Mouse (Mus musculus) layer of hippocampus, adult 6 months (tissue): Measurements from ENCODE around the gene Tmem170b. TPM values are rescaled to one million over a fixed set of nuclear protein-coding genes. Genes with fewer than 3 reads are reported as not detected.

Source experiments
- long read RNA-seq, 2 experiments: library from polyadenylated mRNA; unstranded; transcript quantifications; one replicate each; pipeline ENCODE4 v2.0.0; 2019 to 2020
- polyA plus RNA-seq: library from polyadenylated mRNA; unstranded; fragments of <200 nt; fragmentation: Nextera tagmentation; gene quantifications from 2 replicates; pipeline ENCODE4 v1.2.3, GENCODE M21; 2021

Gene Tmem170b
- 37.3 and 78.3 TPM in 2 replicates for polyA plus RNA-seq
- long read RNA-seq, experiment 1, partial matches to known transcripts, result 0 of 18 reads
- long read RNA-seq, experiment 1, other reads (novel, unspliced or antisense), result 18 of 18 reads
- long read RNA-seq, experiment 2, partial matches to known transcripts, result 0 of 33 reads
- long read RNA-seq, experiment 2, other reads (novel, unspliced or antisense), result 33 of 33 reads

GRCm38 (mm10) chr13:41605099-41606010 lies at the start of gene Tmem170b:
TSS of gene Tmem170b (plus strand) at chr13:41605907.

Other genes starting within 250 kb of the Tmem170b start
- 4.1 and 5.5 TPM in 2 replicates for gene Nedd9, start 118.5 kb upstream of the Tmem170b start, polyA plus RNA-seq
- gene Adtrp, start 241.8 kb downstream of the Tmem170b start, polyA plus RNA-seq, result not detected in 2 replicates